Mouse (Mus musculus) embryonic facial prominence, embryonic 11.5 days (tissue): ENCODE measurements around the gene 1700069L16Rik. TPM values are rescaled to one million over a fixed set of nuclear protein-coding genes. Genes with fewer than 3 reads are reported as not detected.
A peak's percentile ranks its signal among the peaks of the same experiment; 100 is the strongest.

Source experiments
- ATAC-seq: fragments of 200-750 bp; cut with Nextera tagmentation; replicated peaks from 2 replicates; pipeline ENCODE4 v1.8.0; 2017; ENCODE audit warnings: low read depth; ENCODE audit not compliant: insufficient number of reproducible peaks, low FRiP score, low TSS enrichment
- DNase-seq: peaks from one replicate; pipeline ENCODE4 v3.0.0-alpha.2; 2015; ENCODE audit warnings: low spot score
- H3K27ac ChIP-seq: fragments of 300-500 bp; sonication (generic); replicated peaks from 2 replicates; pipeline ENCODE4 v1.5.1; 2014; ENCODE audit warnings: mild to moderate bottlenecking, low read depth, low read length, control low read depth
- H3K27me3 ChIP-seq: fragments of 300-500 bp; sonication (generic); 2 replicates; pipeline ENCODE4 v1.6.1; 2014; ENCODE audit warnings: mild to moderate bottlenecking, low read length, moderate library complexity, mixed read lengths; ENCODE audit not compliant: control insufficient read depth, insufficient read depth
- H3K36me3 ChIP-seq: fragments of 300-500 bp; sonication (generic); replicated peaks from 2 replicates; pipeline ENCODE4 v1.6.1; 2014; ENCODE audit warnings: low read depth, mild to moderate bottlenecking, low read length, moderate library complexity, mixed read lengths; ENCODE audit not compliant: control insufficient read depth, insufficient read depth
- H3K4me1 ChIP-seq: fragments of 300-500 bp; sonication (generic); 2 replicates; pipeline ENCODE4 v1.6.1; 2014; ENCODE audit warnings: low read length, mixed read lengths; ENCODE audit not compliant: control insufficient read depth, insufficient read depth
- H3K4me2 ChIP-seq: fragments of 300-500 bp; sonication (generic); 2 replicates; pipeline ENCODE4 v1.6.1; 2014; ENCODE audit warnings: low read depth, mild to moderate bottlenecking, control low read depth, low read length, moderate library complexity
- H3K4me3 ChIP-seq: fragments of 300-500 bp; sonication (generic); 2 replicates; pipeline ENCODE4 v1.5.1; 2014; ENCODE audit warnings: low read depth, low read length, control low read depth
- H3K9ac ChIP-seq: fragments of 300-500 bp; sonication (generic); replicated peaks from 2 replicates; pipeline ENCODE4 v1.6.1; 2014; ENCODE audit warnings: mild to moderate bottlenecking, control low read depth, low read length
- H3K9me3 ChIP-seq: fragments of 300-500 bp; sonication (generic); replicated peaks from 2 replicates; pipeline ENCODE4 v1.6.1; 2016; ENCODE audit warnings: mild to moderate bottlenecking, low read length, inconsistent platforms, mixed read lengths; ENCODE audit not compliant: control insufficient read depth
- WGBS: fragments of 180-500 bp; shearing (Covaris S2); extraction: QIAGEN DNeasy Blood & Tissue Kit; methylation state at CpG from one replicate; pipeline ENCODE4 v1.1.7; 2014; 5-methylcytosine and 5-hydroxymethylcytosine counted together
- polyA plus RNA-seq: library from polyadenylated mRNA; unstranded; fragments of >200 nt; fragmentation: Nextera tagmentation; extraction: Ambion mirVana; gene quantifications from 2 replicates; pipeline ENCODE4 v1.2.1, GENCODE M21; 2014

The 1700069L16Rik gene
- polyA plus RNA-seq, 1 experiment from 2014 or later: not detected

DNA sequence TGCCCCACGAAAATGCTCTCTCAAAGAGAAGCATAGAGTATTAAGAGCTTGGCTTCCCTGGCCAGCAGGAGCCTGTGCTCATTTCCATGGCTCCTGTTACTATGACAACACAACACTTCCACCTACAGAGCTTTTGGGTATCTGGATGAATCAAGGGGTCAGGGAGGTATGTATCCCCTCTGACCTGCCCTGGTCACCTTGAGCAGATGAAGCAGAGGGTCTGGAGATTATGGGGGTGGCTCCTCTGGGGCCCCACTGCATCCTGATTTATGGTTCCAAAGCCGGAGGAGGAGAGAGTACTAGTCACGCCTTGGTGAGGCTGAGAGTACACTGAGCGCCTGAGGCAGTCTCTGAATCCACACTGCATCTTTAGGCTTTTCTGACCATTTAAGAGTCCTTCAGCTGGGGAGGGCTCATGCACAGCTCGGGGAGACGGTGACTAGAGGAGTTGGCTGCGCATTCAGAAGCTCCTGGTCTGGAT, 6.1 kb upstream of the 1700069L16Rik start:
- H3K9ac ChIP-seq: no peak overlapping the region
- no peaks in the 10 kb centered on the region for H3K4me1 ChIP-seq
- WGBS: 67% methylated on average over 7 of the region's 7 CpGs
- no peak overlapping the region for H3K27ac ChIP-seq
- ATAC-seq: no peak
- DNase-seq: peak; percentile 24
- H3K4me3 ChIP-seq: no peak overlapping the region
- H3K27me3 ChIP-seq: no peaks in the 10 kb centered on the region
- no peaks in the 10 kb centered on the region for H3K9me3 ChIP-seq
- no peak overlapping the region for H3K4me2 ChIP-seq
- H3K36me3 ChIP-seq: no peaks in the 10 kb centered on the region

DNA sequence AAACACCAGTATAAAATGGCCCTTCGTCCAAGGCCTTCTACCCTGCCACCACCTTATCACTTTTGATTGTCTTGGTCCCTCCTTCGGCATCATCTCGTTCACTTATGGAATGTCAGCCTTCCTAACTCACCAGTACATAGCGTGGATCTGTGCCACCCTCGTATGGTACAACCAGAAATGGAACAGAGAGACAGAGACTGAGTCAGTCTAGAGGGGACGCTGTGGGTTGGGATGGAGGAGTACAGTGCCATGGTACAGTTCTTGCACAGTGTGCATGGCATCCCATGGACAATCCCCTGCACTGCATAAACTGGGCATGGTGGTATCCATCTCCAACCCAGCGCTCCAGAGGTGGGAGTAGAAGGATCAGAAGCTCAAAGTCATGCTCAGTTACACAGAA, 4.1 kb upstream of the 1700069L16Rik start:
- Histone ChIP-seq H3K9ac (no peak overlapping the region), H3K9me3 (no peaks in the 10 kb centered on the region), H3K27ac (no peak overlapping the region), H3K27me3 (no peaks in the 10 kb centered on the region), H3K36me3 (no peaks in the 10 kb centered on the region), H3K4me1 (no peaks in the 10 kb centered on the region), H3K4me2 (no peak overlapping the region), H3K4me3 (no peak overlapping the region)
- DNase-seq (no peak), ATAC-seq (no peak)
- 82% methylated on average over 7 of the region's 7 CpGs for WGBS

DNA sequence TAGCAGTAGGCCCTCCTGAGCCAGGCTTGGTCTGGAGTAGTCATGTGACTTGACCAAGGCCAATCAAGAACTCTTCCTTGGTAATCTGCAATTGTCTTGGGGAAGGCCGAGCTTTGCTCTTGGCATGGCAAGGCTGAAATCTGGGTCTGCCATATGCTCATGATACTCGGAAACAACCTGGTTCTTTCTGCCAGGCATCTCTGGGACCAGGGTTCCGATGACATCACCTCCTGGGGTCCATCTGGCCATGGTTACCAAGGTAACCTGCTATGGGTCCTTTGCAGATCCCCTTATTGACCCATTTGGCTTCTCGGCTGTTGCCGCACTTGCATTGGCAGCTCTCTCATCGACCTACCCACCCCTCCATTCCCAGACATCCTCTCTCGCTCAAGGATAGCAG, 3.4 kb upstream of the 1700069L16Rik start:
- no peak for ATAC-seq
- no peak overlapping the region for H3K9ac ChIP-seq
- H3K4me3 ChIP-seq: no peak overlapping the region
- no peaks in the 10 kb centered on the region for H3K4me1 ChIP-seq
- no peak for DNase-seq
- no peaks in the 10 kb centered on the region for H3K27me3 ChIP-seq
- no peak overlapping the region for H3K27ac ChIP-seq
- 56% methylated on average over 7 of the region's 7 CpGs for WGBS
- H3K36me3 ChIP-seq: no peaks in the 10 kb centered on the region
- H3K4me2 ChIP-seq: no peak overlapping the region
- no peaks in the 10 kb centered on the region for H3K9me3 ChIP-seq

DNA sequence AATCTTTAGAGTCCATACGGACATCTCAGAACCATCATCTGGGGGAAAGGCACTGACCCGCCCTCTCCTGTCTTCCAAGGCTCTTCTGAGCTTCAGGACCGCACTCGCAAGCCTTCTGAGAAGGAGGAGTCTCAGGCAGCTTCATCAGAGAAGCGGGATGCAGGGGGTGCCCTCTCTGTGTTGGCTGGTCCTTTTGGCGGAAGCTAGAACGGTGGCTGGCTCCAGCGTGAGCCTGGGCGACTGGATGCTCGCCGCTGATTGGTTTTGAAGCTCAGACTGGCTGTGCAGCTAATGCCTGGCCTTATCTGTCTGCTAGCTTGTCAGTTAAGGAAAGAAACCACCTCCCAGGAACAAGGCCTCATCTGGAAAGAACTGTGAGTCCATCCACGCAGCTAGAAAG, 2.7 kb upstream of the 1700069L16Rik start:
- Histone ChIP-seq H3K4me3 (no peak overlapping the region), H3K9ac (no peak overlapping the region), H3K9me3 (no peaks in the 10 kb centered on the region), H3K27ac (no peak overlapping the region), H3K36me3 (no peaks in the 10 kb centered on the region), H3K4me2 (no peak overlapping the region), H3K4me1 (no peaks in the 10 kb centered on the region), H3K27me3 (no peaks in the 10 kb centered on the region)
- DNase-seq (no peak), ATAC-seq (no peak)
- 71% methylated on average over 12 of the region's 12 CpGs for WGBS

DNA sequence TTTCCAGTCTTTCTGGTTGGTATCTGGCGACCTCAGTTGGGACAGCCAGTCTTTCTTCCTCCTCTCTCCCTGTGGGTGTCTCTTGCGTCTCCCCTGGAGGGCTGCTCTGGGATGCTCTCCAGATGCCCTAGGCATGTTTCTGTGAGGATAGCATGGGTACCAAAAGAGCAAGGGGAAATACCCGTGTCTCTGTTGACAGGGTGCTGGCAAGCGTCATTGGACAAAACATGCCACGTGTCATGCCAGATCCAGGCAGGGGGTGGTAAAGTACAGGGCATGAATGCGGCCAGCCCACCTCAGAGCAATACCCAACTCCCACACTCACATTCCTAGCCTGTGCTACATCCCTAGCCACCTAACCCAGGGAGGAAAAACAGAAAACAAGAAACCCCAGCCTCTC, 2.0 kb upstream of the 1700069L16Rik start:
- WGBS: 86% methylated on average over 6 of the region's 6 CpGs
- Histone ChIP-seq H3K36me3 (no peaks in the 10 kb centered on the region), H3K9ac (no peak overlapping the region), H3K27me3 (no peaks in the 10 kb centered on the region), H3K4me2 (no peak overlapping the region), H3K27ac (no peak overlapping the region), H3K4me3 (no peak overlapping the region), H3K4me1 (no peaks in the 10 kb centered on the region), H3K9me3 (no peaks in the 10 kb centered on the region)
- ATAC-seq (no peak), DNase-seq (no peak)

DNA sequence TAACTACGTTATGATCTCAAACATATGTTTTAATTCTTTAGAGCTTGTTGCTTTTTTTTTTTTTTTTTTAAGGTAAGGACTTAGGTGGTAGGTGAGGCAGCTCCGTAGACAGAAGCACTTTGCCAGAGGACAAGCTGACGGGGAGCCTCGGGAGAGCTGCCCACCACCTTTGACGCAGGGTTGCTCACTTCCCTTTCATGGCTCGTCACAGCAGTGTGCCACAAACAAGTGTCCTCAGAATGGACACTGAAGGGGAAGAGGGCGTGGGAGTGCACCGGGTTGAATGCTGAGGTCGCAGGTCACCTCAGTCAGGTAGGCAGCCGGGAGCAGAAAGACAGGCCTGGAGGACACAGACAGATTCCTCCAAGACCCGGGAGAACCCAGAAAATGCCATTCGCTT, 845 bp upstream of the 1700069L16Rik start:
- Histone ChIP-seq H3K9me3 (no peaks in the 10 kb centered on the region), H3K27ac (no peak overlapping the region), H3K36me3 (no peaks in the 10 kb centered on the region), H3K4me1 (no peaks in the 10 kb centered on the region), H3K4me3 (no peak overlapping the region), H3K9ac (no peak overlapping the region), H3K27me3 (no peaks in the 10 kb centered on the region), H3K4me2 (no peak overlapping the region)
- WGBS: 67% methylated on average over 12 of the region's 12 CpGs
- ATAC-seq (no peak), DNase-seq (no peak)

DNA sequence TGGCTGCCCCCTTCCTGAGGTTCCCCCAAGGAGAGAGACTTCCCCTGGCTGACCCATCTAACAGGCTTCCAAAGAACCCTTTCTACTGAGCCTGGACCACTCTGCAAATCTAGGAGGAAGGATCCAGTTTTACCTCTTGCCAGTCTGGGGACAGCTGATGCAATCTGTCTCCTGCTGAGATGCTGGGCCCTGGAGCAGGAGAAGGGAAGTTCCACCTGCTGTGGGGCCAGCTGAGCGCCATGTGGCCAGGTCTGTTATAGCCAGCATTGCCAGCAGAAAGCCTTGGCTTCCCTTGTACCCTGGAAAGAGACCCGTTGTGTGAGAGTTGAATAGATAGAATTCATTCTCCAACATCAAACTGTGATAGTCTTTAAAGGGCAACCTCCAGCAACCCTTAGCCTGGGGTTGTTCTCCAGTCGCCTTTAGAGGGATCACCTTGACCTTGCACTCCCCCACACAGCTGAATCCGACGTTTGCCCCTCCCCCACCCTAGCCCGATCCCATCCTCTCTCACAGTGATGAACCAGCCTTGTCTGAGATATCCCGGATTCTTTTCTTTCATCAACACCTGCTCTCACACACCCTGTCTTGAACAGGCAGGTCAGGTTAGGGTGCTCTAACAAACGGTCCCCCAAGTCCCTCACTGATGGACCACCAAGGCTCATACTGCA, 870 bp downstream of the 1700069L16Rik start:
- H3K4me2 ChIP-seq: no peak overlapping the region
- H3K9me3 ChIP-seq: no peaks in the 10 kb centered on the region
- H3K27me3 ChIP-seq: no peaks in the 10 kb centered on the region
- no peak overlapping the region for H3K27ac ChIP-seq
- no peaks in the 10 kb centered on the region for H3K4me1 ChIP-seq
- no peak overlapping the region for H3K9ac ChIP-seq
- DNase-seq (no peak), ATAC-seq (no peak)
- H3K4me3 ChIP-seq: no peak overlapping the region
- no peaks in the 10 kb centered on the region for H3K36me3 ChIP-seq
- 36% methylated on average over 8 of the region's 8 CpGs for WGBS

DNA sequence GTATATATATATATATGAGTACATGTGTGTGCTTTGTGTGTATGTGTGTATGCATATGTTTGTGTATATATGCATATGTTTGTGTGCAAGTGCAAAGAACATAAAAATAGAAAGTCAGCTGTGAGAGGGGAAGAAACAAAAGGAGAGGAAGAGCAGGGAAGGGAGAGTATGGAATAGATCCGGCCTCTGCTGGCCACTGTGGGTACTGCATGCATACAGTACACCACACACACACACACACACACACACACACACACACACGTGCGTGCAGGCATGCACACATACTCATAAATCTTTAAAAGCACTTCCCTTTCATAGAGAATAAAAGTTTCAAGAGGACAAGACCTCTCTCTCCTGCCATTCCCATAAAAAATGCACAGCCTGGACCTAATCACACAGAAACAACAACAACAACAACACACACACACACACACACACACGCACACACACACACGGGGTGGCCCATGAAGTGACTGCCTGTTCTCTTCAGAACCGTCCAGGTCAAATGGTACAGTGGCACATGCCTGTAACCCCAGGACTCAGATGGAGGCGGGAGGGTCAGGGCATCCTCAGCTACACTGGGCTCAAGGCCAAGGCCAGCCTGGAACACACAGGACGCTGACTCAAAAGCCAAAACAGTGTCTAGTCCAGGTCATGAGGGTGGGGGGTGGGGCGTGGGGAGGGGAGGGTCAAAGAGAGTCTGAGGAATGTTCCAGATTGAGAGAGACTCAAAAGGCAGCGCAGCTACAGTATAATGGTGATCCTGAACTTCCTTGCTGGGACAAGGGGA, 2.2 kb downstream of the 1700069L16Rik start:
- no peak overlapping the region for H3K9ac ChIP-seq
- DNase-seq (no peak), ATAC-seq (no peak)
- no peak overlapping the region for H3K4me3 ChIP-seq
- H3K4me2 ChIP-seq: no peak overlapping the region
- WGBS: 87% methylated on average over 10 of the region's 10 CpGs
- no peaks in the 10 kb centered on the region for H3K36me3 ChIP-seq
- H3K27me3 ChIP-seq: no peaks in the 10 kb centered on the region
- no peaks in the 10 kb centered on the region for H3K9me3 ChIP-seq
- H3K4me1 ChIP-seq: no peaks in the 10 kb centered on the region
- H3K27ac ChIP-seq: no peak overlapping the region
